Mouse (Mus musculus) hindbrain, embryonic 14.5 days (tissue): ENCODE measurements around the gene Kpna2. TPM values are rescaled to one million over a fixed set of nuclear protein-coding genes. Genes with fewer than 3 reads are reported as not detected.
"Not testable (repeated sequence)": the region's sequence is repeated elsewhere in the genome, so short reads cannot be mapped to it uniquely, and the experiment has no call there.

Experiments used
- ATAC-seq: fragments of 200-750 bp; cut with Nextera tagmentation; 2 replicates; pipeline ENCODE4 v1.8.0; 2017; ENCODE audit warnings: moderate number of reproducible peaks, mild to moderate bottlenecking, moderate TSS enrichment, moderate library complexity; ENCODE audit not compliant: low FRiP score
- DNase-seq: peaks from one replicate; pipeline ENCODE4 v3.0.0-alpha.2; 2015; ENCODE audit warnings: low spot score
- H3K27ac ChIP-seq: fragments of 300-500 bp; sonication (generic); 2 replicates; pipeline ENCODE4 v1.5.1; 2014; ENCODE audit warnings: mild to moderate bottlenecking, moderate library complexity
- H3K27me3 ChIP-seq: fragments of 300-500 bp; sonication (generic); 2 replicates; pipeline ENCODE4 v1.6.1; 2014; ENCODE audit warnings: mild to moderate bottlenecking, low read length, mixed read lengths; ENCODE audit not compliant: control insufficient read depth, insufficient read depth
- H3K36me3 ChIP-seq: fragments of 300-500 bp; sonication (generic); replicated peaks from 2 replicates; pipeline ENCODE4 v1.6.1; 2014; ENCODE audit not compliant: control insufficient read depth, insufficient read depth
- H3K4me1 ChIP-seq: fragments of 300-500 bp; sonication (generic); replicated peaks from 2 replicates; pipeline ENCODE4 v1.6.1; 2014; ENCODE audit warnings: antibody characterized with exemption, low read length, mixed read lengths; ENCODE audit not compliant: control insufficient read depth, insufficient read depth
- H3K4me2 ChIP-seq: fragments of 300-500 bp; sonication (generic); replicated peaks from 2 replicates; pipeline ENCODE4 v1.6.1; 2014; ENCODE audit warnings: mild to moderate bottlenecking, moderate library complexity
- H3K4me3 ChIP-seq: fragments of 300-500 bp; sonication (generic); replicated peaks from 2 replicates; pipeline ENCODE4 v1.5.1; 2014; ENCODE audit warnings: mild to moderate bottlenecking, low read length
- H3K9ac ChIP-seq: fragments of 300-500 bp; sonication (generic); 2 replicates; pipeline ENCODE4 v1.6.1; 2014
- H3K9me3 ChIP-seq: fragments of 300-500 bp; sonication (generic); 2 replicates; pipeline ENCODE4 v1.6.1; 2016; ENCODE audit warnings: low read length; ENCODE audit not compliant: control insufficient read depth
- WGBS: fragments of 180-500 bp; shearing (Covaris S2); extraction: QIAGEN DNeasy Blood & Tissue Kit; methylation state at CpG from one replicate; pipeline ENCODE4 v1.1.7; 2014; 5-methylcytosine and 5-hydroxymethylcytosine counted together
- polyA plus RNA-seq: library from polyadenylated mRNA; unstranded; fragments of >200 nt; fragmentation: Nextera tagmentation; extraction: Ambion mirVana; gene quantifications from 2 replicates; pipeline ENCODE4 v1.2.1, GENCODE M21; 2014

The Kpna2 gene
- polyA plus RNA-seq, 1 experiment from 2014 or later, result 150 TPM

DNA sequence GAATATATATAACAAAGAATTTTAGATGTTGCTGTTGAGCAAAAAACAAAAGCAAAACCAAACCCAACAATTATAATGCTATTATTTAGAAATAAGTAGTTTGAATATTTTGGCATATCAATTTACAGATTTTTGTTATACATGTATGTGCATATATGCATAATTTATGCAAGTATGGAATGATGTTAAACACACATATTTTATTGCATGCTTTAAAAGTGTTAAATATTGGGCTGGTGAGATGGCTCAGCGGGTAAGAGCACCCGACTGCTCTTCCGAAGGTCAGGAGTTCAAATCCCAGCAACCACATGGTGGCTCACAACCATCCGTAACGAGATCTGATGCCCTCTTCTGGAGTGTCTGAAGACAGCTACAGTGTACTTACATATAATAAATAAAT is 20.4 kb upstream of the Kpna2 start:
- ATAC-seq, H3K4me1 ChIP-seq, H3K4me2 ChIP-seq, H3K27me3 ChIP-seq, H3K27ac ChIP-seq, DNase-seq, H3K4me3 ChIP-seq, H3K9me3 ChIP-seq, H3K9ac ChIP-seq, H3K36me3 ChIP-seq: not testable (repeated sequence)
- 100% methylated on average over 3 of the region's 5 CpGs for WGBS

DNA sequence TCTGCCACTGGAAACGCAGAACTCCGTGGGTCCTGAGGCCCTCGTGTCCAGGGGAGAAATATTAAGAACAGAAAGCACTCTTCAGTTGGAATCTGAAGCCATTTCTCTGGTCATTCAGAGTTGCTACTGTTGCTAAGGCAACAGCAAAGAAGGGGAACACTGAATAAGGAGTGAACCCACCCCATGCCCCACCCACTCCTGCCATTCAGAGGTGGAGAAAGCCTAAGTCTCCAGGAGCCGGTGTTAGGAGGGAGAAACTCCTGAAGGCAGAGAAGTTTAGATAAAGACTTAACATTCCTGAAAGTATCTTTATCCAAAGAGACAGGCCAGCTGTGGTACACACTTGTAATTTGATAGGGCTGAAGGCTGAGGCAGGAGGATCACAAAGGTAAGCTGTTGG is 20.0 kb upstream of the Kpna2 start:
- Histone ChIP-seq H3K27ac (no peak overlapping the region), H3K4me1 (peaks cover 3% of the 10 kb centered on the region; the same call in 1 of the 2 replicates), H3K36me3 (no peaks in the 10 kb centered on the region), H3K4me2 (no peak overlapping the region), H3K9ac (no peak overlapping the region), H3K27me3 (no peaks in the 10 kb centered on the region), H3K4me3 (no peak overlapping the region), H3K9me3 (no peaks in the 10 kb centered on the region)
- DNase-seq, result no peak
- WGBS, result 41% methylated on average over 4 of the region's 4 CpGs
- ATAC-seq, result no peak

DNA sequence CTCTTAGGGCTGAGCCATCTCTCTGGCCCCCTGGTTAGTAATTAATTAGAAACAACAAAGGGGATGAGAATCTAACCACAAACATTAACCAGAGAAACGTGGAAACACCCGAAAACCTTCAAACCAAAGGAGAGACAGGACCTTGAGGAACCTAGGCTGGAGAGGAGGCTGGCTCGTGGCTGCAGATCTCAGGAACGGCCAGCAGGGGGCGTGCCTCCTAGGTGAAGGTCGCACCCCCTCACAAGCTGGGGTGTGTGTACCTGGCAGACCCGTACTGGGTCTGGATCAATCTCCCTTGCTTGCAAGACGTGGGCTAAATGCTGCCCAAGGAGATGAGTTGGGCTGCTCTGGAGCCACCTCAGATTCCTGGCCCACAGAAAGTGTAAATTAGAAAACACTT is 19.3 kb upstream of the Kpna2 start:
- Histone ChIP-seq H3K9me3 (no peaks in the 10 kb centered on the region), H3K36me3 (no peaks in the 10 kb centered on the region), H3K9ac (no peak overlapping the region), H3K4me3 (no peak overlapping the region), H3K27me3 (no peaks in the 10 kb centered on the region), H3K4me2 (no peak overlapping the region), H3K27ac (no peak overlapping the region), H3K4me1 (no peaks in the 10 kb centered on the region)
- 25% methylated on average over 8 of the region's 8 CpGs for WGBS
- no peak for DNase-seq
- ATAC-seq, result no peak

DNA sequence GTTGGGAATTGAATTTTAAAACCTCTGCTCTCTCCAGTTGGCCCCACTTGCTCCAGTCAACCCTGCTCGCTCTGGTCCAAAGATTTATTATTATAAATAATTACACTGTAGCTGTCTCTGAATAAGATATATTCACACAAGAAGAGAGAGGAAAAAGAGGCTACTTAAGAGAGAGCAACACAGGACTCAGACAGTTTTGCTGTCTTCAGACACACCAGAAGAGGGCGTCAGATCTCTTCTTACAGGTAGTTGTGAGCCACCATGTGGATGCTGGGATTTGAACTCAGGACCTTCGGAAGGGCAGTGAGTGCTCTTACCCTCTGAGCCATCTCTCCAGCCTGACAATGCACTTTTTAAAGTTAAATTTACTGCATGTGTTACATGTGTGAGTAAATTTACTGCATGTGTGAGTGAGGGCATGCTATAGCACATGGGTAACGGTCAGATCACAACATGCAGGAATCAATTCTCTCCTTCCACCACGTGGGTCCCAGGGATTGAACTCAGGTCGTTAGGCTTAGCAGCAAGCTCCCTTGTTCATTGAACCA is 18.1 kb upstream of the Kpna2 start:
- WGBS, result 62% methylated on average over 6 of the region's 6 CpGs
- no peak overlapping the region for H3K4me2 ChIP-seq
- DNase-seq (no peak), ATAC-seq (no peak)
- H3K9me3 ChIP-seq, result no peaks in the 10 kb centered on the region
- H3K9ac ChIP-seq, result no peak overlapping the region
- no peak overlapping the region for H3K4me3 ChIP-seq
- no peak overlapping the region for H3K27ac ChIP-seq
- H3K27me3 ChIP-seq, result no peaks in the 10 kb centered on the region
- H3K4me1 ChIP-seq, result no peaks in the 10 kb centered on the region
- no peaks in the 10 kb centered on the region for H3K36me3 ChIP-seq

DNA sequence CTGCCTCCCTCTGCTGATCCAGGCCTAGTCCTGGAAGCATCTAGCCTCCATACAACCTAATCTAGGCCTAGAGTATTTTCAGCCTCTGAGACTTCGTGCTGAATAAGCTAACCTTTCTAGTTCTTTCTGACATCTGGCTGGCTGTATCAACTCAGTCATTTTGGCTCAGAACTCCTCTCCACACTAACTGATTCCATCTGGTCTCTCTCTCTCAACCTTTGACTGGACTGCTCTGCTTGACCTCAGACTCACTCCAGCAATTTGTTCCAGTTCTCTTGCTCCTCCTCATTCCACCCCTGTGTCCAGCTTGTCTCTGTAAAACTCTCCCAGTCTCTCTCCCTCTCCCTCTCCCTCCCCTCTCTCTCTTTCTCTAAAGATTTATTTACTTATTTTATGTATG is 17.6 kb upstream of the Kpna2 start:
- H3K27me3 ChIP-seq, result no peaks in the 10 kb centered on the region
- H3K4me3 ChIP-seq, result no peak overlapping the region
- WGBS, result 88% methylated on average over 1 of the region's 1 CpGs
- H3K27ac ChIP-seq, result no peak overlapping the region
- H3K36me3 ChIP-seq, result no peaks in the 10 kb centered on the region
- no peak overlapping the region for H3K4me2 ChIP-seq
- H3K9me3 ChIP-seq, result no peaks in the 10 kb centered on the region
- ATAC-seq, result no peak
- no peak overlapping the region for H3K9ac ChIP-seq
- no peak for DNase-seq
- peaks cover under 1% of the 10 kb centered on the region; the same call in 1 of the 2 replicates for H3K4me1 ChIP-seq

DNA sequence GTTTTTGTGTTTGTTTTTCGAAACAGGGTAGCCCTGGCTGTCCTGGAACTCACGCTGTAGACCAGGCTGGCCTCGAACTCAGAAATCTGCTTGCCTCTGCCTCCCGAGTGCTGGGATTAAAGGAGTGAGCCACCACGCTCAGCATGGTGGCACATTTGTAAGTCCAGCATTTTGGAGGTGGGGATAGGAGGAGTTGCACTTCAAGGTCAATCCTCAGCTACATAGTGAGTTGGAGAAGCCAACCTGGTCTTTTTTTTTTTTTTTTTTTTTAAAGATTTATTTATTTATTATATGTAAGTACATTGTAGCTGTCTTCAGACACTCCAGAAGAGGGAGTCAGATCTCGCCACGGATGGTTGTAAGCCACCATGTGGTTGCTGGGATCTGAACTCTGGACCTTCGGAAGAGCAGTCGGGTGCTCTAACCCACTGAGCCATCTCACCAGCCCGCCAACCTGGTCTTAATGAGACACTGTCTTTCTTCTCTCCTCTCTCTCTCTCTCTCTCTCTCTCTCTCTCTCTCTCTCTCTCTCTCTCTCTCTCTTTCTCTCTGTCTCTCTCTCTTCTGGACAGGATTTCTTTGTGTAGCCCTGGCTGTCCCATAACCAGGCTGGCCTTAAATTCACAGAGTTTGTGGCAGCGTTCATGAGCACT is 16.3 kb upstream of the Kpna2 start:
- H3K4me2 ChIP-seq, H3K27ac ChIP-seq, H3K27me3 ChIP-seq, H3K9ac ChIP-seq, H3K4me1 ChIP-seq, H3K9me3 ChIP-seq, DNase-seq, H3K4me3 ChIP-seq, H3K36me3 ChIP-seq, ATAC-seq: not testable (repeated sequence)
- WGBS, result 75% methylated on average over 11 of the region's 11 CpGs

DNA sequence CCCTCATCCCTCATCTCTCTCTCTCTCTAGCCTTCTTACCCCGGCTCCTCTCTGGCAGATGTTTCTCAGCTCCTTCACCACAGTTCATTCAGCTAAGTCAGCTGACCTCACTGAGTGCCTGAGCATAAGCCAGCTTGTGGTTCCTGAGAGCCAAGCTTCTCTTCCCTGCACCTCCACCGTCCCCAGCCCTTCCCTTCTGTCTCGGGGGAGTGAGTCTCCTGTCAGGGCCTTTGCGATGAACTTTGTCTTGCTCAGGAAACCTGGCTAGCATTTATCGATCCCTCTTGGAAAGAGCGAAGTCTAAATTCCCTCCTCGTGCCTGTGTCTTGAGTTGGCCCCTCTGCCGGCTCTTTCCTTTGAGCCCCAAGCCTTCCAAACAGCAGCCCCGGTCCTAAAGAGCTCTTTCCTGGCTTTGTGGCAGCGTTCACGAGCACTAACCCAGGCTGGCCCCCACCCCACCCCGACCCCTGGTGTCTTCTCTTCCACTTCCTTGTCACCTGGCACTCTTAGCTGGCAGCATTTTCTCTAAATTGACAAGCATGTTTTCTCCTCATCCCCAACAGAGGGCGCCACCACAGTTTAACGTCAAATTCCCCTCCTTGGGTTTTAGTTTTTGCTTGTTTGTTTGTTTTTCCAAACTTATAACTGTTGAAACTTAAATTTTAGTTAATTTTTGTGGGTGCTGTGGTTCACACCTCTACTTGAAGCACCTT is 15.4 kb upstream of the Kpna2 start:
- H3K27me3 ChIP-seq, result no peaks in the 10 kb centered on the region
- no peak overlapping the region for H3K27ac ChIP-seq
- no peak overlapping the region for H3K4me3 ChIP-seq
- DNase-seq (no peak), ATAC-seq (no peak)
- no peak overlapping the region for H3K4me2 ChIP-seq
- no peak overlapping the region for H3K9ac ChIP-seq
- H3K9me3 ChIP-seq, result no peaks in the 10 kb centered on the region
- H3K36me3 ChIP-seq, result no peaks in the 10 kb centered on the region
- WGBS, result 49% methylated on average over 14 of the region's 14 CpGs
- peaks cover 6% of the 10 kb centered on the region for H3K4me1 ChIP-seq

DNA sequence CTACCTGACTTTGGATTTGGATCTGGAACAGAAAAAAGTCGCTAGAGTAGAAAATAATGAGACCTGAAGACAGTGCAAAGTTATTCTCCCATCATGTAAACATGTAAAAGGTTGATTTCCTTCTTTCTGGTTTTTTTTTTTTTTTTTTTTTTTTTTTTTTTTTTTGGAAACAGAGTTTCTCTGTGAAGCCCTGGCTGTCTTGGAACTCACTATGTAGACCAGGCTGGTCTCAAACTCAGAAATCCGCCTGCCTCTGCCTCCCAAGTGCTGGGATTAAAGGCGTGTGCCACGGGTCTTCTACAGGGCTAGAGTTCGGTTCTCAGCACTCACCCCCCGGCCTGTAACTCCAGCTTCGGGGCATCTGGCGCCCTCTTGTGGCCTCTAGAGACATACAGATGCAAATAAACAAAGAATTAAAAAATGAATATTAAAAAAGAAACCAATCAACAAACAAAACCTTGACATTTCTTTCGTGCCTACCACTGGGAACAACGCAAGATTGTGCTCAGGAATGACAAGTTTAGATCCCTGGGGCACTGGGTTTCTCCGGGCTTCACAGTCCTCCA is 14.8 kb upstream of the Kpna2 start:
- ATAC-seq (no peak), DNase-seq (no peak)
- no peaks in the 10 kb centered on the region for H3K36me3 ChIP-seq
- H3K4me2 ChIP-seq, result no peak overlapping the region
- H3K4me3 ChIP-seq, result no peak overlapping the region
- 80% methylated on average over 11 of the region's 11 CpGs for WGBS
- H3K4me1 ChIP-seq, result peaks cover 6% of the 10 kb centered on the region
- H3K9me3 ChIP-seq, result no peaks in the 10 kb centered on the region
- no peaks in the 10 kb centered on the region for H3K27me3 ChIP-seq
- no peak overlapping the region for H3K9ac ChIP-seq
- H3K27ac ChIP-seq, result no peak overlapping the region

DNA sequence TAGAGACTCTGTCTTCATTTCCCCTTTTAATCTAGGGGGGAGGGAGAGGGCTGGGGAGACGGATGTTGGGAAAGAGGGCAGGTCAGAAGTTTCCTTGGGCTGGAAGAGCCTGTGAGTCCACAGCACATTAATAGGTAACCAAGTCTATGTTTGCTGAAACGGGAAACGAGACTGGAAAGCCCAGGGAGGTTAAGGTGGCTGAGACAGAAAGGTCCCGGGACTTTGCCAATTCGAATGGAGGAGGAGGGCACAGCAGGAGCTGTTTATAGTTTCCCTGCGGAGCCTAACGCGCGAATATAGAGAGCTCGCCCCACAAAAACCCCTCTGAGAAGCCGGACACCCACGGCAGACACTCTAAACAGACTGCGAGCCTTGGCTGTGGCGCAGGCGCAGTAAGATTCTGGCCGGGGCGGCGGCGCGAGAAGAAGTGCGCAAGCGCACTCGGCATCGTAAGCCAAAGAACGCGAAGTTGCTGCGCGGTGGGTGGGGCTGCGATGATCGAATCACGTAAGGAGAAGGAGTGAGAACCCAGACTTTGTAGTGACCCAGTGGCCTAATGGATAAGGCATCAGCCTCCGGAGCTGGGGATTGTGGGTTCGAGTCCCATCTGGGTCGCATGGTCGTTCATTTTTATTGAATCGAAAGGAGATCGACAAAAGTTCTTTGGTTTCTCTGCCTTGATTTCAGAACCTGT is 13.1 kb upstream of the Kpna2 start:
- Histone ChIP-seq H3K4me3 (peak overlapping the region; percentile 56), H3K9me3 (no peaks in the 10 kb centered on the region), H3K4me1 (peaks cover 6% of the 10 kb centered on the region), H3K27me3 (no peaks in the 10 kb centered on the region), H3K27ac (peak overlapping the region; percentile 93), H3K36me3 (no peaks in the 10 kb centered on the region), H3K9ac (peak overlapping the region; percentile 75), H3K4me2 (peak overlapping the region; percentile 59)
- whole genome bisulfite sequencing, result under 1% methylated on average over 37 of the region's 37 CpGs
- DNase-seq (peak; percentile 100), ATAC-seq (peak; percentile 97)
